Mouse (Mus musculus): ENCODE data around the gene Drc1.

Gene Drc1

DNA sequence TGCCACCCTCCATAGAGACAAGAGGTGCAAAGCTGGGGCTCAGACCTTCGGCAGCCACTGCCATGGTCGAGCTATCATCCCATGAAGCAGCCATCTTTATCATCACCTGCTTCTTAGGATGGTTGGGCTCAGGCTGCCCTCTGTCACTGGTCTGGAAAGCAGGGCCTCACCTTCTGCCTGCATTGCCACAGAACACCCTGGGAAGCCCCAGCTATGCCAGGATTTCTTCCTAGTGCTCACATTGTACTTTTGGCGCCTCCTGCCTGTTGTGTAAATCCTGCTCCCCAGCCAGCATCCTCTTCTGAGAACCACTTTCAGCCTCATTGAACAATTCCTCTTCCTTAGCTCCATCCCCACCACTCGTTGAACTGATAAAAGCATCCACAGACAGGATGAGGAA is 134.7 kb downstream of the Drc1 start:
- DNase-seq (ENCODE audit: low spot score in 2 of 2), result no peak

All from thymus, postnatal 10 days (tissue).